Mouse (Mus musculus) heart, adult 2 months (tissue): ENCODE data around the gene Rho.

Experiments used
- CTCF ChIP-seq: fragments of 200-600 bp; IDR thresholded peaks from 2 replicates; pipeline ENCODE4 v1.8.1; 2022; ENCODE audit warnings: antibody characterized with exemption, mild to moderate bottlenecking, moderate library complexity
- EP300 ChIP-seq: fragments of 200-500 bp; IDR thresholded peaks from 2 replicates; pipeline ENCODE4 v1.6.1; 2011; ENCODE audit warnings: low read depth, low read length, control low read depth; ENCODE audit not compliant: insufficient read depth
- POLR2A ChIP-seq: fragments of 200-500 bp; IDR thresholded peaks from 2 replicates; pipeline ENCODE4 v1.6.1; 2011; ENCODE audit warnings: mild to moderate bottlenecking, low read depth, low read length, control low read depth; ENCODE audit not compliant: insufficient read depth

DNA sequence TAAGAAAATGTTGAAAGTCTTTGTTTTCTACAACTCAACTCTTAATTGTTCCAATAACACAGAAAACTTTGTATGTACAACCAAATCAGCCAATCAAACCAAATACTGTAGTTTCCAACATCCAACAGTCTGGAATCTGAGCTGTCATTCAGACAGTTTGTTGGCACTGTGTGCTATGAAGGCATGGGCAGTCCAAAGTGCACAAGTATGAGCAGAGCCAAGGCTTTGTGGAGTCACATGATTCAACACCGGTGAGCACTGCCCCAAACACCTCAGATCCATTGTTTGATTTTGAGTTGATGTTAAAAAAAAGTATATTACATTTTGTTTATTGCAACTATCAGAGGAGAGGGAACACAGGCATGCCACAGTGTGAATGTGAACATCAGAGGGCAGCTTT lies 9.1 kb downstream of the Rho start:
- TF ChIP-seq CTCF: no peak
- TF ChIP-seq POLR2A: no peak
- TF ChIP-seq EP300: no peak
